Comparison of ENCODE assay signal across 10 mouse cellular contexts in genomic region chr12:108352371-108353136, GRCm38 (mm10). TPM values are rescaled to one million over a fixed set of nuclear protein-coding genes. Genes with fewer than 3 reads are reported as not detected.
DNase-seq lines count a peak whose midpoint lies in the region; ATAC-seq and TF ChIP-seq lines count a peak whose summit lies in the region.
"Had no signal": no experiment of that assay in that cellular context is flagged by ENCODE, and none has a peak within 500 bp of the region (broad histone marks: within the 10 kb centered on the region; RNA-seq: fewer than 3 reads in every experiment).

No protein-coding gene starts in this region.

- H3K27me3 ChIP-seq in lung, embryonic 15.5 days, result peaks cover 39% of the 10 kb centered on the region
- peaks cover 36% of the 10 kb centered on the region for H3K27me3 ChIP-seq in limb, embryonic 11.5 days (ENCODE audit: control insufficient read depth, insufficient read depth, low read length)
- H3K27me3 ChIP-seq in stomach, postnatal 0 days (ENCODE audit: control insufficient read depth, insufficient read depth, low read length), result peaks cover 3% of the 10 kb centered on the region; the same call in 1 of the 2 replicates

- no peak overlapping the region for H3K27ac ChIP-seq in lung, embryonic 15.5 days
- H3K27ac ChIP-seq in limb, embryonic 11.5 days (replicated peaks; ENCODE audit: low read depth, low read length), result no peak overlapping the region
- H3K27ac ChIP-seq in stomach, postnatal 0 days (replicated peaks), result no peak overlapping the region

- peak; percentile 25 for DNase-seq in adrenal gland, postnatal 14 days
- DNase-seq in adrenal gland, postnatal 36 days, result no peak
- no peak for DNase-seq in lung, adult 18-20 months
- DNase-seq in limb, embryonic 11.5 days (ENCODE audit: low spot score), result peak; percentile 43
- no peak for DNase-seq in stomach, postnatal 0 days (ENCODE audit: low spot score)
- no peak for DNase-seq in urinary bladder, postnatal 4 days (ENCODE audit: low spot score in 2 of 2)

- peaks cover 5% of the 10 kb centered on the region; the same call in 1 of the 2 replicates for H3K4me1 ChIP-seq in lung, embryonic 15.5 days
- no peaks in the 10 kb centered on the region for H3K4me1 ChIP-seq in limb, embryonic 11.5 days (ENCODE audit: control insufficient read depth, insufficient read depth, low read length)
- H3K4me1 ChIP-seq in stomach, postnatal 0 days (replicated peaks; ENCODE audit: control insufficient read depth, insufficient read depth), result no peaks in the 10 kb centered on the region

- peak overlapping the region; percentile 16 for H3K4me3 ChIP-seq in lung, embryonic 15.5 days
- H3K4me3 ChIP-seq in limb, embryonic 11.5 days (ENCODE audit: low read depth, low read length), result 0 out of 2 replicates have a peak overlapping the region, but pooled peaks have one; percentile 5
- H3K4me3 ChIP-seq in stomach, postnatal 0 days (ENCODE audit: low read depth, low read length), result peak overlapping the region; percentile 29
- H3K4me3 ChIP-seq: erythroblast, embryonic 14.5 days had no signal

- 10% methylated on average over 35 of the region's 35 CpGs for WGBS in lung, embryonic 15.5 days
- 8% methylated on average over 35 of the region's 35 CpGs for WGBS in limb, embryonic 11.5 days
- 11% methylated on average over 35 of the region's 35 CpGs for WGBS in stomach, postnatal 0 days

- TF ChIP-seq CTCF in stomach, postnatal 0 days (IDR thresholded peaks at IDR 0.05; ENCODE audit: low read depth), result no peak

- H3K9ac ChIP-seq in lung, embryonic 15.5 days, result no peak overlapping the region
- H3K9ac ChIP-seq in limb, embryonic 11.5 days (ENCODE audit: low read length), result no peak overlapping the region
- no peak overlapping the region; the same call in 1 of the 2 replicates for H3K9ac ChIP-seq in stomach, postnatal 0 days (ENCODE audit: low read length)

- ATAC-seq in lung, embryonic 15.5 days (ENCODE audit: borderline replicate concordance, extremely low read depth, low FRiP score, low TSS enrichment), result no peak
- ATAC-seq in limb, embryonic 11.5 days (ENCODE audit: insufficient number of reproducible peaks, low FRiP score, low TSS enrichment, low read depth), result no peak
- no peak for ATAC-seq in stomach, postnatal 0 days (ENCODE audit: low FRiP score, low TSS enrichment)
- no peak for ATAC-seq in erythroblast, adult 5-6 weeks (replicated peaks; ENCODE audit: low FRiP score, poor library complexity, severe bottlenecking)
- ATAC-seq: activated CD4-positive, CD25-positive, alpha-beta regulatory T cell, adult 4 months had no signal

- H3K4me2 ChIP-seq in lung, embryonic 15.5 days, result peak overlapping the region; percentile 43
- peak overlapping the region; percentile 31; the same call in 1 of the 2 replicates for H3K4me2 ChIP-seq in limb, embryonic 11.5 days (ENCODE audit: low read depth, severe bottlenecking)
- peak overlapping the region; percentile 44 for H3K4me2 ChIP-seq in stomach, postnatal 0 days (replicated peaks; ENCODE audit: low read depth)

- no peak for TF ChIP-seq EP300 in stomach, postnatal 0 days (optimal IDR thresholded peaks at IDR 0.05)

- H3K9me3 ChIP-seq in lung, embryonic 15.5 days, result no peaks in the 10 kb centered on the region
- 0 out of 2 replicates have a peak, but pooled peaks cover 2% of the 10 kb centered on the region for H3K9me3 ChIP-seq in limb, embryonic 11.5 days (ENCODE audit: control insufficient read depth, low read length)
- H3K9me3 ChIP-seq in stomach, postnatal 0 days (ENCODE audit: control insufficient read depth, low read length), result no peaks in the 10 kb centered on the region

- H3K36me3 ChIP-seq in lung, embryonic 15.5 days, result no peaks in the 10 kb centered on the region
- no peaks in the 10 kb centered on the region for H3K36me3 ChIP-seq in limb, embryonic 11.5 days (ENCODE audit: control insufficient read depth, insufficient read depth, low read length)
- no peaks in the 10 kb centered on the region for H3K36me3 ChIP-seq in stomach, postnatal 0 days (ENCODE audit: control insufficient read depth, insufficient read depth, low read length)

RNA-seq across cellular contexts. Expression of gene Eml1, which starts 18.2 kb away (rescaled TPM):
- total RNA-seq in adrenal gland, postnatal 14 days (2021), result 32.9 and 38.8 TPM in 2 replicates
- total RNA-seq in adrenal gland, postnatal 36 days (2021), result 10 to 100 TPM; 16.6 to 44.6 TPM
- polyA plus RNA-seq in lung, embryonic 15.5 days (2015; fragmentation: Nextera tagmentation; extraction: Ambion mirVana), result 107 and 117 TPM in 2 replicates
- polyA plus RNA-seq in limb, embryonic 11.5 days (2014; fragmentation: Nextera tagmentation; extraction: Ambion mirVana), result 47.6 and 52.9 TPM in 2 replicates
- 53.8 and 54.6 TPM in 2 replicates for polyA plus RNA-seq in stomach, postnatal 0 days (2015; fragmentation: Nextera tagmentation; extraction: Ambion mirVana)
- total RNA-seq in erythroblast, adult 5-6 weeks (2015; ENCODE audit: low replicate concordance), result not detected in 2 replicates
- total RNA-seq in erythroblast, adult 5-6 weeks (2017; ENCODE audit: low replicate concordance), result not detected in 2 replicates

RNA-seq across cellular contexts. Expression of gene Cyp46a1, which starts 18.4 kb away (rescaled TPM):
- 1.7 and 2.0 TPM in 2 replicates for total RNA-seq in adrenal gland, postnatal 14 days (2021)
- total RNA-seq in adrenal gland, postnatal 36 days (2021), result 1 to 10 TPM in 1 of 2 experiments, under 1 TPM in 1; 0.99 to 2.0 TPM
- 6.3 and 6.6 TPM in 2 replicates for polyA plus RNA-seq in lung, embryonic 15.5 days (2015; fragmentation: Nextera tagmentation; extraction: Ambion mirVana)
- polyA plus RNA-seq in limb, embryonic 11.5 days (2014; fragmentation: Nextera tagmentation; extraction: Ambion mirVana), result 1.4 and 1.8 TPM in 2 replicates
- 1.3 and 2.1 TPM in 2 replicates for polyA plus RNA-seq in stomach, postnatal 0 days (2015; fragmentation: Nextera tagmentation; extraction: Ambion mirVana)
- total RNA-seq in erythroblast, adult 5-6 weeks (2015; ENCODE audit: low replicate concordance), result not detected in 2 replicates
- 0.84 TPM in 1 of 2 replicates, not detected in the other for total RNA-seq in erythroblast, adult 5-6 weeks (2017; ENCODE audit: low replicate concordance)
- polyA plus RNA-seq: activated CD4-positive, CD25-positive, alpha-beta regulatory T cell, adult 4 months; erythroblast, embryonic 14.5 days had no signal

RNA-seq across cellular contexts. Expression of gene Hhipl1, which starts 46.5 kb away (rescaled TPM):
- total RNA-seq in adrenal gland, postnatal 14 days (2021), result 0.67 and 0.79 TPM in 2 replicates
- total RNA-seq in adrenal gland, postnatal 36 days (2021), result under 1 TPM; 0.76 to 0.86 TPM
- polyA plus RNA-seq in lung, embryonic 15.5 days (2015; fragmentation: Nextera tagmentation; extraction: Ambion mirVana), result 0.89 and 1.0 TPM in 2 replicates
- 0.09 and 0.32 TPM in 2 replicates for polyA plus RNA-seq in limb, embryonic 11.5 days (2014; fragmentation: Nextera tagmentation; extraction: Ambion mirVana)
- 0.23 and 0.24 TPM in 2 replicates for polyA plus RNA-seq in stomach, postnatal 0 days (2015; fragmentation: Nextera tagmentation; extraction: Ambion mirVana)
- total RNA-seq in erythroblast, adult 5-6 weeks (2015; ENCODE audit: low replicate concordance), result not detected in 2 replicates
- not detected in 2 replicates for total RNA-seq in erythroblast, adult 5-6 weeks (2017; ENCODE audit: low replicate concordance)
- polyA plus RNA-seq: erythroblast, embryonic 14.5 days had no signal

Comparison
In these comparisons a context has a peak if more than half of its experiments do, and no peak if none do; other contexts are left out.
1. DNase-seq: peak in adrenal gland, postnatal 14 days (single experiment) and limb, embryonic 11.5 days (single experiment); none in adrenal gland, postnatal 36 days (0 of 2), lung, adult 18-20 months (0 of 2), stomach, postnatal 0 days (single experiment) and urinary bladder, postnatal 4 days (0 of 2).
2. RNA of gene Eml1, which starts 18.2 kb away (total RNA-seq): 16.6 to 44.6 TPM in adrenal gland, postnatal 36 days and 32.9 to 38.8 TPM in adrenal gland, postnatal 14 days; not detected in erythroblast, adult 5-6 weeks; every median in the first group is over 10 times any median in the second.
3. Peak in every context shown above with its lines, with median percentiles within 50 percentile points of each other: H3K4me2 ChIP-seq and H3K4me3 ChIP-seq.